Mouse (Mus musculus) erythroid progenitor cell, adult 5-6 weeks (primary cell): ENCODE results near the gene Olfr366. TPM values are rescaled to one million over a fixed set of nuclear protein-coding genes. Genes with fewer than 3 reads are reported as not detected.
"Not testable (repeated sequence)": the region's sequence is repeated elsewhere in the genome, so short reads cannot be mapped to it uniquely, and the experiment has no call there.

Experiments
- ATAC-seq: replicated peaks from 2 replicates; pipeline ENCODE4 v1.8.0; 2016; ENCODE audit warnings: moderate number of reproducible peaks, mild to moderate bottlenecking, moderate TSS enrichment, inconsistent platforms; ENCODE audit not compliant: poor library complexity, low FRiP score, severe bottlenecking
- total RNA-seq, 2 experiments: library from RNA; stranded (forward) in 1 of 2; stranded (reverse) in 1 of 2; fragments of 150-400 nt in 1 of 2; fragments of 186-747, 209-891 nt in 1 of 2; gene quantifications; 2 replicates each; pipeline versions ENCODE4 v1.2.3 to v1.2.4; 2015 to 2017; ENCODE audit warnings: low replicate concordance in 2 of 2

The Olfr366 gene
- total RNA-seq (2015; ENCODE audit: low replicate concordance) (not detected in 2 replicates), total RNA-seq (2017; ENCODE audit: low replicate concordance) (not detected in 2 replicates)

DNA sequence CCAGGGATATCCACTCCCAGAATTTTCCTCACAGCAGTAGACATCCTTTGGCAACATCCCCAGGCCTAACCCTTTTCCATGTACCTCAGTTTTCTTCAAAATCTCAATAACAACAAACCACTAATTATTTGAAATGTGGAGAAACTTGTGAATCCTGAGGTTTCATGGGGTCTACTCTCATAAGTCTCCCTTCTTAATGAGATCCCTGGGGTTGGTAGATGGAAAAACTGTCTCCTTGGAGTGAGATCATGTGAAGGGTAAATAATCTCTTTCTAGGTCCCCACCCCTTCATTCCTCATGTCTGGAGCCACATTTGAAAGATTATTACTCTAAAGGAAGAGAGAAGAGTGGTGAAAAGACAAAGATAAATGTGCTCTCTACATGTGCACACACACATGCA is at the start of gene Olfr366:
TSS of gene Olfr366 (plus strand) at position 301 of the 400 bp plus-strand sequence.
- ATAC-seq, result no peak

DNA sequence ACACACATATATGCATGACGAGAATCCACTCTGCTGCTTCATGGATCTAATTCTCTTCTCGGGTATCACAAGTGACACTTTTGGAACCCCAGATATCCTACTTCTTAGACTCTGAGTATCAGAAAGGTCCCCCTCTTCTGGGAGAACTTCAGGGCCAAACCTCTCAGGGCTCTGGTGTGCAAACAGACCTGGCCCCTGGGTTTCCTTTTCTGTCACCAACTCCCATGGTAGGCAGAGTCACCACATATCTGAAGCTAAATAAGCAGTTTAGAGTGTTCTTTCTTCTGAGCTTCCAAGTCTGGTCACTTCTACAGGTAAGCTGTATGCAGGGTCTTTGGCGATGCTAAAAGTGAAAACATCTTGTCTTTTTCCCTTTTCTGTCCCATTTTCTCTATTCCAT is 23.5 kb upstream of the Olfr366 start, which contains the start of gene Olfr365:
TSS of gene Olfr365 (plus strand) at position 301 of the 400 bp plus-strand sequence.
- no peak for ATAC-seq

DNA sequence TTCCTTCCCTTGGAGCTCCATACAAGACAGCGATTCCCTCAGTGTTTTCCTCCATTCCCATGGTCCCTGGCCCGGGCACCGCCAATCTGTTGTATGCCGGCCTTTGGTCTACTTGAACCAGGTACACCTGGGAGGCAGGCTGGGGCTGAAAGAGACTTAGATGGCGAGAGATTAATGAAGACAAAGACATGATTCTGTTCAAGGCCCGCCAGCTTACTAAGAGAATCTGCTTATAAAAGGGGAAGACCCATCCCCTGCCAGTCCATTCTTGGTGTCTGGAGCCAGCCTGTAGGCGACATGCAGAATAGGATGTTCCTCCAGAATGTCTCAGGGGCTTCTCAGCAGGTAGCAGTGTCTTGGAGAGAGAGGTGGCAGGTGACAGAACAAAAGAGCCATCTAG is 50.4 kb downstream of the Olfr366 start:
- ATAC-seq, result not testable (repeated sequence)

Other genes with a start within 250 kb of the Olfr366 start
- gene Olfr357, start 217.7 kb upstream of the Olfr366 start, total RNA-seq (2015; ENCODE audit: low replicate concordance), result not detected in 2 replicates
- not detected in 2 replicates for gene Olfr357, start 217.7 kb upstream of the Olfr366 start, total RNA-seq (2017; ENCODE audit: low replicate concordance)
- not detected in 2 replicates for gene Olfr358, start 202.2 kb upstream of the Olfr366 start, total RNA-seq (2015; ENCODE audit: low replicate concordance)
- not detected in 2 replicates for gene Olfr358, start 202.2 kb upstream of the Olfr366 start, total RNA-seq (2017; ENCODE audit: low replicate concordance)
- not detected in 2 replicates for gene Olfr360, start 145.8 kb upstream of the Olfr366 start, total RNA-seq (2015; ENCODE audit: low replicate concordance)
- not detected in 2 replicates for gene Olfr360, start 145.8 kb upstream of the Olfr366 start, total RNA-seq (2017; ENCODE audit: low replicate concordance)
- not detected in 2 replicates for gene Olfr361, start 122.3 kb upstream of the Olfr366 start, total RNA-seq (2015; ENCODE audit: low replicate concordance)
- not detected in 2 replicates for gene Olfr361, start 122.3 kb upstream of the Olfr366 start, total RNA-seq (2017; ENCODE audit: low replicate concordance)
- gene Olfr362, start 93.7 kb upstream of the Olfr366 start, total RNA-seq (2015; ENCODE audit: low replicate concordance), result not detected in 2 replicates
- gene Olfr362, start 93.7 kb upstream of the Olfr366 start, total RNA-seq (2017; ENCODE audit: low replicate concordance), result not detected in 2 replicates
- not detected in 2 replicates for gene Olfr364-ps1, start 72.3 kb upstream of the Olfr366 start, total RNA-seq (2015; ENCODE audit: low replicate concordance)
- not detected in 2 replicates for gene Olfr364-ps1, start 72.3 kb upstream of the Olfr366 start, total RNA-seq (2017; ENCODE audit: low replicate concordance)
- not detected in 2 replicates for gene Olfr365, start 23.4 kb upstream of the Olfr366 start, total RNA-seq (2015; ENCODE audit: low replicate concordance)
- not detected in 2 replicates for gene Olfr365, start 23.4 kb upstream of the Olfr366 start, total RNA-seq (2017; ENCODE audit: low replicate concordance)
- gene Olfr368, start 114.9 kb downstream of the Olfr366 start, total RNA-seq (2015; ENCODE audit: low replicate concordance), result not detected in 2 replicates
- gene Olfr368, start 114.9 kb downstream of the Olfr366 start, total RNA-seq (2017; ENCODE audit: low replicate concordance), result not detected in 2 replicates
- 18.4 and 24.3 TPM in 2 replicates for gene Pdcl, start 147.8 kb downstream of the Olfr366 start, total RNA-seq (2015; ENCODE audit: low replicate concordance)
- 11.5 and 26.7 TPM in 2 replicates for gene Pdcl, start 147.8 kb downstream of the Olfr366 start, total RNA-seq (2017; ENCODE audit: low replicate concordance)
- gene Rc3h2, start 211.3 kb downstream of the Olfr366 start, total RNA-seq (2015; ENCODE audit: low replicate concordance), result 37.8 and 40.7 TPM in 2 replicates
- gene Rc3h2, start 211.3 kb downstream of the Olfr366 start, total RNA-seq (2017; ENCODE audit: low replicate concordance), result 48.0 and 62.0 TPM in 2 replicates
- 5.4 and 9.2 TPM in 2 replicates for gene Zbtb26, start 231.6 kb downstream of the Olfr366 start, total RNA-seq (2015; ENCODE audit: low replicate concordance)
- 6.4 and 8.0 TPM in 2 replicates for gene Zbtb26, start 231.6 kb downstream of the Olfr366 start, total RNA-seq (2017; ENCODE audit: low replicate concordance)
- 6.5 and 14.3 TPM in 2 replicates for gene Zbtb6, start 231.6 kb downstream of the Olfr366 start, total RNA-seq (2015; ENCODE audit: low replicate concordance)
- gene Zbtb6, start 231.6 kb downstream of the Olfr366 start, total RNA-seq (2017; ENCODE audit: low replicate concordance), result 13.2 and 22.3 TPM in 2 replicates
- 5.4 and 5.9 TPM in 2 replicates for gene Rabgap1, start 231.7 kb downstream of the Olfr366 start, total RNA-seq (2015; ENCODE audit: low replicate concordance)
- 15.4 and 21.3 TPM in 2 replicates for gene Rabgap1, start 231.7 kb downstream of the Olfr366 start, total RNA-seq (2017; ENCODE audit: low replicate concordance)